Mouse (Mus musculus) fibroblast of lung, adult 2 months (primary cell): ENCODE data around the gene Ttc32.
"Not testable (repeated sequence)": the region's sequence is repeated elsewhere in the genome, so short reads cannot be mapped to it uniquely, and the experiment has no call there.

Experiments used
- DNase-seq: peaks from one replicate; pipeline ENCODE4 v3.0.0-alpha.2; 2011; ENCODE audit warnings: low read depth

The Ttc32 gene

DNA sequence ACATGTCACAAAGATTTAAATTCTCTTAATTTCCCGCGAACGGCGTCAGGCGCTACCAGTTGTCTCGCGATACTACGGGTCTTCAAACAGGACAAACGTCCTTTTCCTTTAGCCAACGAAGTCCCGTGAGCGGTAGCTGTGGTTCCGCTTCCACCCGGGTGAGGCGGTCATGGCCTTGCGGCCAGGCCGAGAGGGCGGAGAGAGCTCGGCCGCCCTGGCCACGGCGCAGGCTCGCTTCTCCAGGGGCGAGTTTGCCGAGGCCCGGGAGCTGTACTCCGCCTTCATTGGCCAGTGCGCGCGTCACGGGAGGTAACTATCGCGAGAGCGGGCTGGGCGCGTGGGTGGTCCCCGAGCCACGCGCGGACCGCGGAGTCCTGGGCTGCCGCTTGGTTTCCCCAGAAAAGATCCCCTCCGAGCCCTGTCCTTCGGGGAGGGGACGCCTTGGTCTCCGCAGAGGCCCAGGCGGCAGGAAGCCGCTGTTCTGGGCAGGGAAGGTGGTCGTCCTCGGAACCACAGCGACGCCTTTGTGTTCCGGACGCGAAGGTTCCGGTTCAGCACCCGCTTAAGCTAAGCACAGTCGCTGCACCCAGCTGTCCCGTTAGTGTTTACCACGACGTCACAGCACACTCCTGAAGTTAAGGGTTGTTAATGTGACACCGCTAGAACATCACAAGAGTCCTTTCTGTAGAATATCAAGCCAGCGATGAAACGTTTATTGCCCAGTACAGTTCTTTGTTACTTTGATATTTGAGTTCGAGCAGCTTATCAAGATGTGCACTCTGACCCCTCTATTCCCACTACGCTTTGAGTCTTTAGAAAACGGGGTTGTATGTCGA lies at the start of gene Ttc32:
TSS of gene Ttc32 (plus strand) at position 110 of the 836 bp plus-strand sequence.
- peak; percentile 95 for DNase-seq

DNA sequence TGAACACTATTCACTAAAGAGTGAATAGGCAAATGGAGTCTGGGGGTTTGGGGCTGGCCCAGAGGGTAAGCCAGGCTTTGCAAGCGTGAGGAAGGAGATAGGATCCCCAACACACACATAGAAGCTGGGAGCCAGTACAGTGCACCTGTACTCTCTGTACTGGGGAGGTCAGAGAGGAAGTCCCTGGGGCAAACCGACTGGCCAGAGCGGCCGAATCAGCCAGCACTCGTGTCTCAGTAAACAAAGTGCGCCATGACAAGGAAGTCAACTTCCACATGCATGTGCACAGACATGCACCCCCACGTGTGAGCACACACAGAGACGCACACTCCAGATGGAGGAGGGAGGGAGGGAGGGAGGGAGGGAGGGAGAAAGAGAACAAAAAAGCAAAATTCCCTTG lies 36.6 kb upstream of the Ttc32 start:
- DNase-seq: no peak

DNA sequence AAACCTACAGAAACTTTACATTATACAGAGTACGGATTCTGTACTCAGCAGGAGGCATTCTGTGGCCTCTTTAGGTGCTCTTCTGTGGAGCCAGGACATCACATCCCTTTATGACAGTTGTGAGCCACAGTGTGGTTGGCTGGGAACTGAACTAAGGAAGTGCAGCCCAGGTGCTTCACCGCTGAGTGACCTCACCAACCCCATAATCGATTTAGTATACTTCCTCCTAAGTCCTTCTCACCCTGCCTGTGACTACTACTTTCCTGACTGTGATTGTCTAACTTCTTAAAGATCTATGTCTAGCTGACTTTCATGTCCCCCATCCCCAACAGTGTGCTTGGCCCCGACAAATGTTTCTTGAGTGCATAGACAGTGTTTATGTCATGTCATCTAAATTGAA lies 31.5 kb upstream of the Ttc32 start:
- no peak for DNase-seq

DNA sequence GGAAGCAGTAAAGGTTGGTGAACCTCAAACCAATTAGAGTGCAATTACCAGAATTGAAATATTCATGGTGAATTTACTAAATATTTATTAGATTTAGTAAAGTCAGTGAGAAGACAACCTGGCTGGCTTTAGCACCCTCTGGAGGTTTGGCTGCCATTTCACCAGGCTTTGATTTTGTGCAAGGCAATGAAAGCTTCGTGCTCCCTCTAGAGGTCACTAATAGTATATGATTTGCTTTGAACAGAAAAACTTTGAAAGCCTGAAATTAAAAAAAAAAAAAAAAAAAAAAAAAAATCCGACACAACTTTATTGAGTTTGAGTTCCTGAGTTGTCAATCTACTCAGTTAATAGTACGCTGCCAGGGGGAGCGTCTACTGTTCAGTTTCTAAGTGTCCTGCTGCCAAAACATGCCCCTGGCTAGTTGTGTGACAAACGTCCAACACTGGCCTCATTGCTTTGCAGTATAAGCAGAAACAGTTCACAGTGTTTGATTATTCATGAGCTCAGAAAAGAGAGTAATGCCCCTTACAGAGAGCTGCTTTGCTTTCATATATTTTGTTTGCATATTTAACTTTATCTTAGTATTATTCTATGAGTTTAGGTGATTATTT lies 27.7 kb upstream of the Ttc32 start:
- DNase-seq: peak; percentile 67

DNA sequence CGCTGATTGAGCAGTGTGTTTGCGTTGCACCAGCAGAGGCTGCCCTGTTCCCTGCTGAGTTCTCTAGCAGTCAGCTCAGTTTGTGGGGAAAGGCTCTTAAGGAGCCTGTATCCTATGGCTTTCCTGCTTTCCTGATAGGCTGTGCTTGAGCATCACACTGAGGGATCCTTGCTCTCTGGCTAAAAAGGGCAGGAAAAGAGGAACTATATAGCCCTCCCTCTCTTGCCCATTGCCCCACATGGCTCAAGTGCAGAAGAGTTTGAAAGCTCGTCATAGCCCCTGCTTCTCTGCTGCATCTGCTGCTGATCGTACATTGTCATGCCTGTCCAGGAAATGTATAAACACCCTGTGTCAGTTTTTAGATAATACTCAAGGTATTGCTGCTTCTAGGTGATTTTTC lies 22.7 kb upstream of the Ttc32 start:
- DNase-seq: no peak

DNA sequence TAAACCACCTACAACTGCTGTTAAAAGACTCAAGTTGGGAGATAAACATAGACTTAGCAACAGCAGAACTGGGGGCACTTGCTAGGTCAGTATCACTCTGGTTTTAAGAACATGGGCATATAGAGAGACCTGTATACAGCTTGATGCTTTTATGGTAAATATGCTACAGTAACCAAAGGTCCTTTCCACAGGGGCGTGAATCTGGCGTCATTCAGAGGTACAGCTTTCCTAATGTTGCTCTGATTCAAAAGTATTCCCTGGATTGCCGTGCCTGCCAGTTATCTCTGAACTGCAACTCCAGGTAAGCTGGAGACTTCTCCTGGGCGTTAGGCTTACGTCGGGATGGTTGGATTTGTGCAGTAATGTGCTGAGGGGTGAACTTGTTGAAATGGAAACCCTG lies 22.0 kb upstream of the Ttc32 start:
- DNase-seq: no peak

DNA sequence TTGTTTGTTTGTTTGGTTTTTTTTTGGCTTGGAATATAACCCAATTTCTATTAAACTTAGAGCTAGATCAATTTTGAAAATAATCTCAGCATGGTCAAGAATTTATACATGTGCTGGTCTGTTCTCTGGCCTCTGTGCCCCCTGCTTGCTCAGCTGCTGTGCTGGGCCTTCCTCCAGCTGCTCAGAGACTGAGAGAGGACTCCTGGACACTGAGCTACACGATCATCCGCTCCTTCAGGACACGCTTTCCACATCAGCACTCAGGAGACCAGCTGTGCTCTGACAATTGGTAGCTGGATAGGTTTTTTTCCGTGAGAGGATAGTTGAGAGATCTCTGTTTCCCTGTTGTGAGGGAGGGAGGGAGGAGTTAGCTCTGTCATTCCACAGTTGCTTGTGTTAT lies 19.5 kb upstream of the Ttc32 start:
- DNase-seq: no peak

DNA sequence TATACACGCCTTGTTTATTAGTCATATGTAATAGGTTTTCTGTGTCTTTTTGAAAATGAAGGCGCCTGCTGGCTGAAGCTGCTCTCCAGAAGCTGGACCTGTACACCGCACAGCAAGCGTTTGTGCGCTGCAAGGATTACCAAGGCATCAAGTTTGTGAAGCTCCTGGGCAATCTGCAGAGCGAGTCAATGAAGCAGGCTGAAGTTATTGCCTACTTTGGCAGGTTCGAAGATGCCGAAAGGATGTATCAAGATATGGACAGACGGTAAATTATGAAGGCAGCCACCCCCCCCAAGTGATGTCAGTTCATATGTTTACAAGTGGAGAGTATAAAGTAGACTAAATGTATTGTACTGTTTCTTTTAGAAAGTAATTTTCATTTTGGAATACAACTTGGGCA lies 13.4 kb upstream of the Ttc32 start:
- DNase-seq: no peak

DNA sequence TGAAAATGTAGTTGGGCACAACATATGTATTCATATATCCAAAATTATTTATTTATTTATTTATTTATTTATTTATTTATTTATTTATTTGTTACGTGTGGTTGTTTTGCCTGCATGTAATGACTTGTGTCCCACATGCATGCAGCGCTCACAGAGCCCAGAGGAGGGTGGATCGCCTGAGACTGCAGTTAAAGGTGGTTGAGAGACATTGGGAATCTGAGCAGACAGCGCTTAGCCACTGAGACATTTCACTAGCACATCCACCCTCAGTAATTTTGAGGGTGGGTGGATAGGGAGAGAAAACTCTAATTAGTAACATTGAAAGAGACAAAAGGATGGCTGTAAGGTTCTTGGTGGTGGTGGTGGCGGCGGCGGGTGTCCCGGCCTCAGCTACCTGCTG lies 9.4 kb upstream of the Ttc32 start:
- no peak for DNase-seq

DNA sequence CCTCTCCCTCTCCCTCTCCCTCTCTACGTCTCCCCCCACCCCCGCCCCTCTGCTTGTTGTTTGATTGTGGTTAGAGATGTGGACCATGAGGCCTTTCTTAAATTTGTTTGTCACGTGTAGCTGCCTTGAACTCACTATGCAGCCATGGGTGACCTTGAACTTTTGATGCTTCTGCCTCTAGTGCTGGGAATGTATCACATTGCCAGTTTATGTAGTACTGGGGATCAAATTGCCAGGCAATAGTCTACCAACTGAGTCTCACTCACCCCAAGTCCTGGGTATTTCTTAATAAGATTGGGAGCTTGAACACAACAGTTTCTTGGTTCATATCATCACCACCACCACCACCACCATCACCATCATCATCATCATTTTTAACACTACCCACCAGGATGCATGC lies 8.8 kb upstream of the Ttc32 start:
- no peak for DNase-seq

DNA sequence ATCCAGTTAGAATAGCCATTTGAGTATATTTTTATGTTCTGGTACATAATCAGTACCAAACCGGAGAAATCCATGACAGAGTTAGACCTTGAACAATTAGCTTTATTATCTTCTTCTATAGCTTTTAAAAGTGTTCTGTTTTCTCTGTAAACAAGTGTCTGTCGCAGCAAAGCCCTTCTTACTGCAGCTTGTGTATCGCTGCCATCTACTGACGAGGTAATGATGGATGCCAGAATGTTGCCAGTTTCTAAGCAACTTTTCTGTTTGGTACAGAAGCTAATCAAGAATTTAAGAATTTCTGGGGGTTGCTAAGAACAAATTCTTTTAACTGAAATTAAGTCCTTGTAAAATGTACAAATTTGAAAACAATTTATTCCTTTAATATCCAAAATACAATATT lies 6.8 kb upstream of the Ttc32 start:
- DNase-seq: no peak

DNA sequence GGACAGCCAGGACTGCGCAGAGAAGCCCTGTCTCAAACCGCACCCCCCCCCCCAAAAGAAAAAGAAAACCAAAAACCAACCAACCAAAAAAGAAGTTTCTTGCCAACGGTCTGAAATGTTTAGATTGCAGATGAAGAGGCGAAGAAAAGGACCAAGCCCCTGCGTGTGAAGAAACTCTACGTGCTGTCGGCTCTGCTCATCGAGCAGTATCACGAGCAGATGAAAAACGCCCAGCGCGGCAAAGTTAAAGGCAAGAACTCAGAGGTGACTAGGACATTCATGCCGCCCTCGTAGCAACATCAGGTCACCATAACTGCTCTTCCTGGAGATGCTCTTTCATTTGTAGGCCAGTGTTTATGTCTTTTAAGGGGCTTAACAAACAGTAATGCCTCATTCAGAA lies 5.7 kb upstream of the Ttc32 start:
- no peak for DNase-seq

DNA sequence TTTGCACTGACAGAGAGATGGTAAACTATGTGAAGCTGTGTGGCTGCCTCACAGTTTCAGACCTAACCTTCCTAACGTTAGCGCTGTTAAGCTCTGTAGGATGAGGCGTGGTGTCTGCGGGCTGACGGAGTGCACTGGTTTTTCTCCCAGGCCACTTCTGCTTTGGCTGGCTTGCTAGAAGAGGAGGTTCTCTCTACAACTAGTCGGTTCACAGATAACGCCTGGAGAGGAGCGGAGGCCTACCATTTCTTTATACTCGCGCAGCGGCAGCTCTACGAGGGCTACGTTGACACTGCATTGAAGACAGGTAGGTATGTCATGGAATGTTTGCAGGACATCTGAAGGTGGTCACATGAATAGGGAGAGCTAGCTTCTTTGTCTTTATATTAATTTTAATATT lies 5.1 kb upstream of the Ttc32 start:
- no peak for DNase-seq

DNA sequence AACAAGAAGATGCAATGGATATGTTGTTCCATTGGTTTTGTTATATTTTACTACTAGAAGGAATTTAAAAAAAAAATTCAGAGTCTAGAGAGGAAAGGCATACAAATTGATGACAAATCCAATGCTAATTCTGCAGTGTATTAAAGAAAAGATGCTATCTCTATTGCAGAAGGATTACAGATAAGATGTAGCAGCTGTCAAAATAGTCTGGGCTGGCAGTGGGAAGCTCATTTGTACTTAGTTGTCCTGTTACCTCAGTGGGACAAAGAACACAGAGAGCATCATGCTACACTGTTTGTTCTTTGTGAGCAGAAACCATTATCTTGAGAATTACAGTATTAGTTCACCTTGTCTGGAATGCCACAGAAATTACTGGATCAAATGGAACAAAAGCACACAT lies 3.0 kb upstream of the Ttc32 start:
- DNase-seq: no peak

DNA sequence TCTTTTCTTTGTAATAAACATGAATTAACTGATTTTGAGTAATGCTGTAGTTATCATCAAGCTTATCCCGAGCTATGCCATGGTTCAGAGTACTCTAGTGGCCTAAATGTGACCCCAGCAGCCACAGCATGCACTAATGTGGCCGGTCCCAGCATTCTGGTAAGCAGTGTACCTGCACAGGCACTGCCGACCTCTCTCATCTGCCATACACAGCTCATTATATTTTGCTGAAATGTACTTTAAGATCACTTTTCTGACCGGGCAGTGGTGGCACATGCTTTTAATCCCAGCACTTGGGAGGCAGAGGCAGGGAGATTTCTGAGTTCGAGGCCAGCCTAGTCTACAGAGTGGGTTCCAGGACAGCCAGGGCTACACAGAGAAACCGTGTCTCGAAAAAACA lies 981 bp upstream of the Ttc32 start:
- not testable (repeated sequence) for DNase-seq

DNA sequence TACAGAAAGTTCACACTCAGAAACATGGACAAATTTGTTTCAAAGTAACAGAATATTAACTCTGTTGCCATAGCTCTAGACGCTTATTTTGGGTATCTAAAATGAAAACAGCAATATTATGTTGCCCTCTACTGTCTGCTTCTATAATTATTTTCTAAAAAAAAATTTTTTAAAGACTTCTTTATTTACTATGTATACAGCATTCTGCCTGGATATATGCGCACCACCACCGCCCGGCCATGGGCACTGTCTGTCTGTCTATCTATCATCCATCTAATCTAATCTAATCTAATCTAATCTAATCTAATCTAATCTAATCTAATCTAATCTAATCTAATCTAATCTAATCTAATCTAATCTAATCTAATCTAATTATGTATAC lies 300 bp upstream of the Ttc32 start:
- DNase-seq: no peak

DNA sequence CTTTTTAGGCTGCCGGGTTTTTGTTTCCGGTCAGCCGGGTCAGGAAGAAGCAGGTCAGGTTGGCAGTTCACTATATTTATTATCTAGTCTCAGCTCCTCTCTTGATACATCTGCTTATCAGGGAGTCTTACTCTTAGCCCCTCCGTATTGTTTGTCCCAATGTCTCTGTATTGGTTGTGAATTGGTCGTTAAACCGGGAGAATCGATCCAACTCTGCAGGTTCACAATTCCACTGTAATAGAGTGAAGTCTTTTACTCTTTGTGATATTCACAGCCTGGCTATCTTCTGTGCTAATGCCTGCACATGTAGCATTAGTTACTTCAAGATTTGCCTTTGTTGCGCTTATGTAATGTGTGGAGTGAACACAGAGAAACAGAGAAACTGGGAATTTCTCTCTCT lies 1.4 kb downstream of the Ttc32 start:
- no peak for DNase-seq

DNA sequence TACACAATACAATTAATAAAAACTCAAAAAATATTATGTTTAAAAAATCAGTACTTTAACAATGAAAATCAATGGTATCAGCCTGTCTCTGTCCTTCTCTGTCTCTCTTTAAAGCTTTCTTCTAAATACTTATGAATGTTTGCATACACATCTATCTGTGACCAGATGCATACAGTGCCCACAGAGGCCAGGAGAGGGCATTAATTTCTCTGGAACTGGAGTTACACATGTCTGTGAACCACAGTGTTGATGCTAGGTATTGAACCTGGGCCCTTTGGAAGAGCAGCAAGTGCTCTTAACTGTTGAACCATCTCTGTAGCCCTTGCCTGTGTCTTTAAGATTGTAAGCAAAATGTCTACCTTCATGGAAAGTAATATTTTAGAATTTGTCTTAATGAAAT lies 3.3 kb downstream of the Ttc32 start:
- DNase-seq: no peak

DNA sequence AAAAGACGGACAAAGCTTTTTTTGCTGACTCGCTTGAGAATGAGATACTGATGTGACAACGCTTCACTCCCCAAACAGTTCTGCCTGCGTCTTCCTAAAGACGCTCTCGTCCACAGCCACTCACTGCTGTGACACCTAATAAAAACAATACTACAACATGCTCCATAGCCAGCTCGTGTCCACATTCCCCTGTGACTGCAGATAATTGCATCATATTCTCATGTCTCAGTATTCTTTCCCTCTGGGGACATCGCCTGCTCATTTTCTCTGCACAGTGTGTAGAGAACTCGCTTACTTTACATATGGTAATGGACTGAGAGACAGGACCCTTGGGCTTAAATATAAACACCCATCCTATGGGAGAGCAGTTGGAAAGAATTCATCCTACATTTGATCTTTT lies 6.6 kb downstream of the Ttc32 start:
- no peak for DNase-seq

DNA sequence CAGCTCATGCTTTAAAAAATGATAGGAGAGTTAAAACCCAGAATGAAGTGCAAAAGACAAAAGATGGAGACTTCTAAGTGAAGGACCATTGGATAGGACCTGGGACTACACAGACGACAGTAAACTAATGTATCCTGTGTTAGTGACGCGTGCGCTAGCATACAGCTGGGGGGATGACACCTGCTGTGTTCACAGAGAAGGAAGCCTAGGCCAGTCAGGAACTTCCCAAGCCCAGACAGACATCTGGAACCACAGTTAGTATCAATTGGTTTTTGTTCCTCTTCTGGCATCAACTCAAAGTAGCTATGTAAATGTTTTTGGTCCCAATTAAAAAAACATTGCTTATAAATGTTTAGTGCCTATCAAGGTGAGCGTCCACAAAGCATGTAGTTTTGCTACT lies 10.4 kb downstream of the Ttc32 start:
- no peak for DNase-seq

DNA sequence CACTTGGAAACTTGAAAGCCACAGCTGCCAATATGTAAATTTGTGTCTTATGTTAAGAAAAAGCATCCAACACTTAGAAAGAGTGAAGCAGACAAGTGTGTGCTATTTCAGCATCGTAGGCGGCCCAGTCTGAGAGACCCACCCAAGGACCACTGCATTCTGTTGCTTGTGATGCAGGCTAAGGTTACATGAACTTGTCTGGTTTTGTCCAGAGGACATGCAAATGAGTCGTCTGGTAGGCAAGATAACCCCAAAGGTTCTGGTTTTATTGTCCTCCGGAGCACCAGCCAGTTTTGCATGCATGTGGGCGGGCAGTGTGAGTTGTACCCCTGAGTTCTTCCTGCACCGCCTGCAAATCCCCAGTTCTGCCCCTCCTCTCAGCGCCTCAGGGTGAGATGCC lies 10.9 kb downstream of the Ttc32 start:
- DNase-seq: no peak

DNA sequence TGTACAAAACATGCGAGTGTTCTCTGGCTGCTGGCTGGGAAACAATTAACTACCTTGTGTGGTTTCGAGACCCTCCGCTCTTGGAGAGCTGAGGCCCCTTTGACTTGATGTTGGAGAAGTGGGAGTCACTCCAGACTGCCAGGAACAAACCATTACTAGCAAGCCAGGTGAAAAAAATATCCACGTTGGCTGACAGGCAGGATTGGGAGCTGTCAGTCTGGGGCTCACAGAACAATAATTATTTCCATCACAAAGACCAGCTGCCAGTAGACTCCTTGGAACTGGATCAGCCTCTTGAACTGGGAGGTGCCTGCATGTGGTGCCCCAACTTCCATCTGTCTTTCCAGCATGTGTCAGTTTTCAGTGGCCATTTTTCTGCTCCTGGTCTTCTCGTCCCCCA lies 12.5 kb downstream of the Ttc32 start:
- no peak for DNase-seq

DNA sequence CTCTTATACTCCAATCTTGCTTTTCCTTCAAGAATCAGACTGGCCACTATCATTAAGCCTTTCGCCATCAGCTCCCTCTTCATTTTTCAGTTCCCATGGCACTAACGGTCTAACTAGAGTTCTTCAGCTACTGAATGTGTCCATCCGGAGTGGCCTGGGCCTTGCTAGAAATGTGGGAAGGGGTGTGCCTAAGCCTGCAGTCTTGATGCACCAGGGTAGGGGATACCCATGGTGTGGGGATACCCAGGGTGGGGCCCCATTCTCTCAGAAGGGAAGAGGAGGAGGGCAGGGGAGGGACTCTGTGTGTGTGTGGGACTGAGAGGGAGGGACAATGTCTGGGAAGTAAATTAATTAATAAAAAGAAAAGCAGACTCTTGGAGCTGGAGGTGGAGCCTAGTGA lies 13.0 kb downstream of the Ttc32 start:
- DNase-seq: no peak

DNA sequence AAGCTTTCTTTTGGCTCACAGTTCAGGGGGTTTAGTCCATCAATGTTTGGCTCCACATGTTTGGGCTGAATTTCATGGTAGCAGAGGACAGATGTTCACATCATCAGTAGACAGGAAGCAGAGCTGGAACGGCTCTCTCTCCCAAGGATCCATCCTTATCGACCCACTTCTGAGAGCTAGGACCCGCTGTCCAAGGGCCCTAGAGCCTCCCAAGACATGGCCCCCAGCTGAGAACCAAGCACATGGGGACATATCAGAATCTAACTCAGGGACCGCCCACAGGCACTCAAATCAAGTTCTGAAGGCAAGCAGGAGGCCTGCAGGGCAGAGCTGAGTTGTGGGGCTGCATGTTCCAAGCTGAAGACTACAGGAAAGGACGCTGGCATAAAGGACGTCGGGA lies 14.9 kb downstream of the Ttc32 start:
- DNase-seq: no peak
